Mouse (Mus musculus): ENCODE measurements at regions not wholly inside any gene's neighbourhood (a gene's known extent, or its start where the extent isn't known, plus 50 kb on each side); places are given as distances from the start of the nearest gene placed in this dataset.

DNA sequence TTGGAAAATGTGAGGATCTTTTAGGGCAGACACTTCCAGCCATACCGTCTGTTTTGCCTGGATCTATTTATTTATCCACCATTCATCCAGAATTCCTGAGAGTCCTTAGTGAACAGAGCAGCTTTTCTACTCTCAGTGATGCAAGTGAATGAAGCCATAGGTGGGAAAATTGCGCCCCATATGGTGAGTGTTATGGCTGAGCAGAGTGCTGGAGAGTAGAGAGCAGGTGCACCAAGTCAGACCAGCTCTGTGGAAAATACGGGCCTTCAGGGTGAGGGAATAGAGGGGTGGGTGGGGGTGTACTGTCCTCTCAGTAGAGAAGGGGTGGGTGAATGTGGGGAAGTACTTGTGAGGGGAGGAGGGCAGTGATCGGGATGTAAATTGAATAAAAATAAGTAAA is 223.0 kb upstream of the 4930550L24Rik start:
- Histone ChIP-seq H3K36me3 (ENCODE audit: control insufficient read depth, insufficient read depth, low read length) (no peaks in the 10 kb centered on the region), H3K27me3 (ENCODE audit: control insufficient read depth, insufficient read depth, low read length) (no peaks in the 10 kb centered on the region), H3K27ac (ENCODE audit: low read depth, low read length) (no peak overlapping the region), H3K4me2 (ENCODE audit: low read depth, low read length) (no peak overlapping the region), H3K4me3 (ENCODE audit: low read depth, low read length) (no peak overlapping the region), H3K9ac (replicated peaks; ENCODE audit: low read depth, low read length) (no peak overlapping the region), H3K9me3 (ENCODE audit: control insufficient read depth, low read length) (no peaks in the 10 kb centered on the region), H3K4me1 (ENCODE audit: control insufficient read depth, insufficient read depth, low read length) (no peaks in the 10 kb centered on the region)
- ATAC-seq (ENCODE audit: low read depth), result peak; percentile 49; the same call in 1 of the 2 replicates
- 62% methylated on average over 4 of the region's 4 CpGs for WGBS

DNA sequence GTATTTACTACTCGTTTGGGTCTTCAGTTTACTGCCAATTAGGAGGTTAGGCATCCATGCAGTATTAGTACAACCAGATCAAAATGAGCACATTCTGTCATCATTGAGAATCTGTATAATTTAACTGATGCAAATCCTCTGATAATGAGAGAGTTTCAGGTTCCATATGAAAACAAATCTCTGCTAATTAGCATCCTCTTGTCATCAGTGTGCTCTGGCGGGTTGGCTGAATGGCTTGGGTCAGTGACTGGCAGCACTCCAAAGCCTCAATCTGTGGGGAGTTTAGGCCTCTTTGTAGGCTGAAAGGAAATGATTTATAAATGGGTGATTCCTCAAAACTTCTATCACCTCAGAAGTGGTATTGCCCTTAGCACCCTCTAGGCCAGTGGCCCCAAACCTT is 220.2 kb upstream of the 4930550L24Rik start:
- Histone ChIP-seq H3K27ac (ENCODE audit: low read depth, low read length) (no peak overlapping the region), H3K4me1 (ENCODE audit: control insufficient read depth, insufficient read depth, low read length) (no peaks in the 10 kb centered on the region), H3K9me3 (ENCODE audit: control insufficient read depth, low read length) (no peaks in the 10 kb centered on the region), H3K9ac (replicated peaks; ENCODE audit: low read depth, low read length) (no peak overlapping the region), H3K4me3 (ENCODE audit: low read depth, low read length) (no peak overlapping the region), H3K27me3 (ENCODE audit: control insufficient read depth, insufficient read depth, low read length) (no peaks in the 10 kb centered on the region), H3K36me3 (ENCODE audit: control insufficient read depth, insufficient read depth, low read length) (no peaks in the 10 kb centered on the region), H3K4me2 (ENCODE audit: low read depth, low read length) (no peak overlapping the region)
- no peak for ATAC-seq (ENCODE audit: low read depth)
- WGBS, result 60% methylated on average over 2 of the region's 2 CpGs

DNA sequence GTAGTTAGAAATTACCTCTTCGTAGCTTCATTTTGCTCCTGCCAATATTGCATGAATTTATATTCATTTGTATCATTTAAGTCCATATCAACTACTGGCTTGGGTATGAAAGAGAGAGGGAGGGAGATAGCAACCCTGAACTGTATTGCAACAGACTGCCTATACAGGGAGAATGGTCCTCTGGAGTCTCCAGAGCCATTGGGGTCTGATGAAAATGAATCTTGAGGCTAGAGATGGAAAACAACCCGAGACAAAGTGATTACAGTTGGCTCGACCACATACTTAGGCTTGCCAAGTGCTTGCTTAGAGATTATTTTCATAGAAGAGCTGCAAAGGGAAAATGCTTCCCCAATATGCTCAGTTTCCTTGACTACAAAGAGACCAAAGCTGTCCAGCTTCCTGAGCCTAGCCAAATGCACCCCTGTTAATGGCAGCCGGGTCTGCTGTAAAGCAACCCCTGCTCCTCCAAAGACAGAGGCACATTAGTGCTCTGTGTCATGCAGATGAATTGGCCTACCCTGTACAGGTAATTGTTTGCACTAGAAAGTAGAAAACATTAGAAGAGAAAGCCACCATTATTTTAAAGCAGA is 206.9 kb upstream of the 4930550L24Rik start:
- ATAC-seq (ENCODE audit: low read depth), result peak; percentile 69; the same call in 1 of the 2 replicates

More for the DNA sequence above, 206.9 kb upstream of the 4930550L24Rik start:
- Histone ChIP-seq H3K4me2 (ENCODE audit: low read depth, low read length) (no peak overlapping the region), H3K36me3 (ENCODE audit: control insufficient read depth, insufficient read depth, low read length) (no peaks in the 10 kb centered on the region), H3K9me3 (ENCODE audit: control insufficient read depth, low read length) (no peaks in the 10 kb centered on the region), H3K27me3 (ENCODE audit: control insufficient read depth, insufficient read depth, low read length) (no peaks in the 10 kb centered on the region), H3K9ac (replicated peaks; ENCODE audit: low read depth, low read length) (no peak overlapping the region), H3K4me1 (ENCODE audit: control insufficient read depth, insufficient read depth, low read length) (no peaks in the 10 kb centered on the region), H3K4me3 (ENCODE audit: low read depth, low read length) (no peak overlapping the region), H3K27ac (ENCODE audit: low read depth, low read length) (no peak overlapping the region)
- WGBS, result 62% methylated on average over 4 of the region's 4 CpGs

Data from neural tube, embryonic 14.5 days (tissue).